Mouse (Mus musculus) A20 (cell line): ENCODE measurements around the gene Gpr141.

Experiments
- DNase-seq: peaks from one replicate; pipeline ENCODE4 v3.0.0-alpha.2; 2011; ENCODE audit warnings: low read depth, low spot score

Gpr141 gene

DNA sequence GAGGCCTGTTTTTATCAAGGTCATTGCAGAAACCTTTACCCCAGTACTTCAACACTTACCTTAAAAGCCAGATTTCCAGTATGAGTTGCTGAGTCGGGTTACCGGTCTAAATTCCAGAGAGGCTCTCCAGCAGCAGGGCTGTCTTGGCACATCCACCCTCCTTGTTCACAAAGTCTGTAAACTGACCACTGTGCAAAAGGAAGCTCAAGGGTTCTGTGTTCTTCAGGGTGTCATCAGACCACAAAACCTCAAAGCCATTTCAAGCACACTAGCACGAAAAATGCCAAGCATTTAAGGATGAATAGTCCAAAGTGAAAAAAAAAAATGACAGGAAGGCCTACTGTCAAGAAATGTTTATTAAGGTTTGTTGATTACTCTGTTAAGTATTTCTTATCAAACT lies at the start of gene Gpr141:
Gene Gpr141, minus strand, starts transcription at position 187 of the 400 bp plus-strand sequence.
- no peak for DNase-seq

GRCm38 (mm10) chr13:19864241-19864640 lies 40.2 kb upstream of the Gpr141 start:
- no peak for DNase-seq

DNA sequence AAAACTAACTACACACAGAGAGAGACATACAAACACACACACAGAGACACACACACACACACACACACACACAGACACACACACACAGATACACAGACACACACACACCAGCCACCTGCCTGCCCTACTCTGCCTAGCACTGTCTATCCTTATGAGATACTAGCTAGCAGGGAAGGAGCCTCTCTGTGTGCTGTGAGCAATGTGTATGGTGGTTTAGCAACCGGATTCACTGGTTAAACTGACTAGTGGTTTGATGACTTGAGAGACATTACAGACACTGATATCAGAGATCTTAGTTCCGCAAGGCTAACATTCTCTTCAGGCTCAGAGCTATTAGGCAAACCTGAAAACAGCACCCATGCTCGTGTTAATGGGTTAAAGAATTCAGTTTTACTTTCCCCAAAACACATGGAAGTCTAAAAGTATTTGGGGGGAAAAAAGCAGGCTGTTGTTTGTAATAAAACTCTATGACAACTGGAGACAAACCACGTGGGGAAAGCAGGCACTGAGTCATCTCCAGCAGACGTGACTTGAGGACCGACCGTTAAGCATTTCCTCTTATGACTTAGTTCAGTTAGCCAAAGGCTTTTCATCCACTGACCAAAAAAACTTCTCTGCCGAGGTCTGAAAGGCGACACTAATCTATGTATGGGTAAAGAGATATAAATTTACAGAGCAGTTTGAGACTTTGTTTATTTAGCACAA lies 30.7 kb upstream of the Gpr141 start:
- no peak for DNase-seq

- DNase-seq = peak; percentile 9
Observed at GRCm38 (mm10) chr13:19854049-19854448, 30.0 kb upstream of the Gpr141 start.

GRCm38 (mm10) chr13:19843448-19843847 lies 19.4 kb upstream of the Gpr141 start:
- DNase-seq = no peak

GRCm38 (mm10) chr13:19842707-19843106 lies 18.6 kb upstream of the Gpr141 start:
- no peak for DNase-seq

GRCm38 (mm10) chr13:19841615-19842014 lies 17.6 kb upstream of the Gpr141 start:
- no peak for DNase-seq

DNA sequence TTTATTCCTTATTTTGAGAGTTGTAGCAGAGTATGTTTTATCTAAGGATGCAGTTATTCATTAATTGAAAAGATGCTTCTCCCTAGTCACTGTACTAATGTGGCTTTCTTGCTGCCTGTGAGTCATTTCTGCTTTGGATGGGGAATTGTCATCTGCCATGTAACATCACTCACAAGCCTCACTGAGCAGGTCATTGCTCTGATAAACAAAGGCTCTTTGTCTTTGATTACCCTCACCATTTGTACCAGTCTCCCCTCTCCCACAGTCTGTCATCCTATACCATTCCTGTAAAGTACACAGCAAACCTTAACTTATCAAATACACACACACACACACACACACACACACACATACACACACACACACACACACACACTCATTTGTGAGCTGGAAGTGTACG lies 16.1 kb upstream of the Gpr141 start:
- no peak for DNase-seq

GRCm38 (mm10) chr13:19830560-19830959 lies 6.5 kb upstream of the Gpr141 start:
- no peak for DNase-seq

DNA sequence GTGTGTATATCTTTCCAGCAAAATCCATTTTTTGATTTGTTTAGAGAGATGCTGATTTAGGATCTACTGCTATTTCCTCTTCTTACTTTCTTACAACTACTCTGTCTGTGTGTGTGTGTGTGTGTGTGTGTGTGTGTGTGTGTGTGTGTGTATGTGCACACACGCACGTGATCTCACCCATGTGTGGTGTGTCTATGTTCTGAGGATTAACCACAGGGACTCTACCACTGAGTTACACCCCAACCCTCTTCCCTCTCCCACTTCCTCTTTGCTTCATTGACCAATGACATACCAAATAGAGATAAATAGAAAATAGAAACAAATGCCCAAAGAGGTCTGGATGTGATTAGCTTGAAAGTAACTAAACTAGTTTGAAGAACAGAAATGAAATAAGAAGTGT lies 4.0 kb upstream of the Gpr141 start:
- DNase-seq = peak; percentile 4

DNA sequence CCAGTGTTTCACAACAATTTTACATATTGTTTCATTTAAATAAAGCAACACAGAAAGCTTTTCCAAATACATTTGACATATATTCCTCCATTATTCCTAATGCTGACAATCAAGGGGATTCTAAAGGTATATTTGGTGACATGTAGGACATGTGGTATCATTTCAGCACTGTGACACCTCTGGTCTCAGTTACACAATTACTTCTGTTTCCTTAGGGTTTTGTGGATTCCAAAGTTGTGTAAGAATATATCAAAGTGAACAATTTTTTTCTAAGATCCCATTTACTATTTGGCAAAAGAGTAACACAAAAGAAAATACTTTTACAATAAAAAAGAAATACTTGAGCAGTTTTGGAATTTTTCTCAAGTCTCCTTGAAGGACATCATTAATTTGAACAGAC lies 2.4 kb downstream of the Gpr141 start:
- no peak for DNase-seq

DNA sequence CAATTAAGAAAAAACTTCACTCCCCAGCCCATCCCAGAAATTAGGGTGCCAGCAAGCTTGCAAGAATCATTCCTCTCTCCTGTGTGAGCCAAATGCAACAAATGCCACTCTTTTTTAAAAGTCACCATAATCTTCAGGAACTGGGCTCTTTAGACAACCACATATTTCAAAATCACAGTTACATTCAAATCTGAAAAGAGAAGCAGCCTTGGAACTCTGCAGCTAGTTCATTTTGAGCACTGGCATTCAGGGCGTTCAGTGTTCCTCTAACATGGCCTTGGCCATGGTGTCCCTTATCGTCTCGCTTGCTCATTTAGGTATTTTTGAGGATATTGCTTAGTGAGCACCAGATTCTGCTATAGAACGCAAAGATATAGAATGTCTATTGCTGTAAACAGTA lies 4.1 kb downstream of the Gpr141 start:
- no peak for DNase-seq

- no peak for DNase-seq
Observed at GRCm38 (mm10) chr13:19819243-19819642, 4.8 kb downstream of the Gpr141 start.

DNA sequence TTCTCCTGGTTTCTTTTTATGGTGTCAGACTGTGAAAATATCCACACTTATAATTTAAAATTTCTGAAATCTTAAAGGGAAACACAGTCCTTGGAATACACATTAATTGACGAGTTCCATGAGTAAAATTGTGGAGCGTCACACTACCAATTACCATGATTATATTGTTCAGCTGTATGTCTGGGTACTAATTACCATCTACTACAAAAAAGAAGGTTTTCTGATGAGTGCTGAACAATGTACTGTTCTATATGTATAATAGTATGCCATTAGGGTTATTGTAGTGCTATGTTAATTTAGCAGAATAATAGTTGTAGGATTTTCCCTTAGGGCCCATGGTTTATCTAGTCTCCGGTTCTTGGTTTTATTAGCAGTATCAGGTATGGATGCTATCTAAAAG lies 29.1 kb downstream of the Gpr141 start:
- DNase-seq = no peak

- peak; percentile 10 for DNase-seq
Observed at GRCm38 (mm10) chr13:19794486-19794885, 29.6 kb downstream of the Gpr141 start.

- DNase-seq = no peak
Observed at GRCm38 (mm10) chr13:19793761-19794160, 30.3 kb downstream of the Gpr141 start.

DNA sequence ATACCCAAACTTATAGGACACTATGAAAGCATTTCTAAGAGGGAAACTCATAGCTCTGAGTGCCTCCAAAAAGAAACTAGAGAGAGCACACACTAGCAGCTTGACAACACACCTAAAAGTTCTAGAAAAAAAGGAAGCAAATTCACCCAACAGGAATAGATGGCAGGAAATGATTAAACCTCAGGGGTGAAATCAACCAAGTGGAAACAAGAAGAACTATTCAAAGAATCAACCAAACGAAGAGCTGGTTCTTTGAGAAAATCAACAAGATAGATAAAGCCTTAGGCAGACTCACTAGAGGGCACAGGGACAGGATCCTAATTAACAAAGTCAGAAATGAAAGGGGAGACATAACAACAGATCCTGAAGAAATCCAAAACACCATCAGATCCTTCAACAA lies 36.1 kb downstream of the Gpr141 start:
- DNase-seq = peak; percentile 3

- no peak for DNase-seq
Observed at GRCm38 (mm10) chr13:19770163-19770562, 53.9 kb downstream of the Gpr141 start.

DNA sequence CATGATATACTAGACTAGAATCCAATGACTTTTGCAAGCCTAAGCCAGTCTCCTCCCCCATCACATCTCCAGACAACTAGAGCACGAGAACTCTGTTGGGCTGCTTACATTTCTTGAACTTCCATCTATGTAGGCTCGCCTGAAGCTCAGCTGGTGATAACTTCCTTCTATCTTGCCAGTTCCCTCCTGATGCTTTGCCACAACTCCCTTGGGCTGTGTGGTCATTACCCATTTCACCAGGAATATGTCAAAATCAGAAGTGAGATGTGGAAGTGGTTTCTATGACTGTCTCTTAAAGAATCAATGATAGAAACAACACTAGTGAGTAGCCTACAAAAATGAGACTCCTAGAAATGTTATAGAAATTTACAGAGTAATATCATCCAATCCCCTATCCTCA lies 56.9 kb downstream of the Gpr141 start:
- DNase-seq = no peak

DNA sequence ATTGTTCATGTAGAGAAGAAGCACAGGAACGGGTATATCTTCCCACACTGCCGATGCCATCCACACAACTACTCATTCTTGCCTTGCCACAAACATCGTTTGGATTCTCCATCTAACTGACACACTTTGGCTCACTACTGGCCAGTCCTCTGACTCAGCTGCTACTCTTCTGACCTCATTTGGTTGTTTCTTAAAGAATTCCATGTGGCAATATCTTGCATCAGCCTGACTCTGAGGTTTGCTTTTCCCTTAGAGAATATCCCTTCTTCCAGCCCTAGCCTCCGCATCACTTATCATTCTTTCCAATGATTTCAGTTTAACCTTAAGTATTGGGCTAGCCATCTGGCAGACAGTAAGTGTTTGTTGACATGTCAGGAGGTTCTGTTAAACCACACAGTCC lies 59.8 kb downstream of the Gpr141 start:
- no peak for DNase-seq

DNA sequence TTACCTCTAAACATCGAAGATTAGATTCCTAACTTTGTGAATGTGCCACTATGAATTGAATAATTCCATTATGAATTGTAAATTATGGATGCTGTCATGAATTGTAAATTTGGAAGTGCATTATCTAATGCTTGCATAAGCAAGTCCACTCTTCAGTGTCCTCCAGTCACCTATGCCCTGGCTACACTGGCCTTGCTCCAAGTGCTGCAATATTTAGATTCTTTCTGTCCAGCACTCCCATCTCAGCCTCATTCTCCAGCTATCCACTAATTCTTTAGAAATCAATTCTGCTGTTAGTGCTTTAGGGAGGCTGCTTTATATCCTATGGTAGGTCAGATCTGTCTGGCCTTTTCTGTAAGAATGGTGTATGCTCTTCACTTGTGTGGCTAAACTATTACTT lies 60.8 kb downstream of the Gpr141 start:
- DNase-seq = no peak

GRCm38 (mm10) chr13:19745741-19746140 lies 78.3 kb downstream of the Gpr141 start:
- no peak for DNase-seq

DNA sequence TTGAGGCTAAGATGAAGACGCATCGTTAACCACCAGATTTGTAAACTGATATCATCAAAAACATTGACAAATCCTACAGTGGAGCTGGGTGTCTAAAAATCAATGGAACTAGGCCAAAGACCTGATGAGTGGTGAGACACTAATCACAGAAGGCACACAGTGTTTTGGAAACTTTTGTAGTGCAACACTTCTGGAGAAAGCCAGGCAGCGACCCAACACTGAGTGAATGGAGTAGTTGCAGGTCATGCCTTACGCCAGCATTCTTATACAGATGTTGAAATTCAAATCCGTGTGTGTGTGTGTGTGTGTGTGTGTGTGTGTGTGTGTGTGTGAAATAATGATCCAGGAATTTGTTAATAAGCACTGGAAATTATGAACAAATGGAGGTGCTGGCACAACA lies 79.5 kb downstream of the Gpr141 start:
- DNase-seq = no peak

DNA sequence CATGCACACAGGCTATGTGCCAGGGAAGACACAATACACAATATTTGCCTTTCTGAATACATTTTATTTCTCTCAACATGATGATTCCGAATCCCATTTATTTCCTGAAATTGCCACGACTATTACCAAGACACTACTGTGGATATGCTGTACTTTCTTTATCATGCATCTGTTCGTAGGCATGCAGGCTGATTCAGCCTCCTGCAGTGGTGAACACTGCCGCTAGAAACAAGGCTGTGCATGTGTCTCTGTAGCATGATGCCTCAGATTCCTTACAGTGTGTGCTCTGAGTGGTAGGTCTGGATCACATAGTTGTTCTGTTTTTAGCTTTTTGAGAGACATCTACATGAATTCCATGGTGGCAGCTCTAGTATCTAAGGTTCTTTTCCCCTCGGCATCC lies 89.5 kb downstream of the Gpr141 start:
- DNase-seq = no peak
